Mouse (Mus musculus) limb, embryonic 14.5 days (tissue): ENCODE data around the gene Nploc4. TPM values are rescaled to one million over a fixed set of nuclear protein-coding genes. Genes with fewer than 3 reads are reported as not detected.

ENCODE experiments used
- ATAC-seq: fragments of 200-750 bp; cut with Nextera tagmentation; 2 replicates; pipeline ENCODE4 v1.8.0; 2017; ENCODE audit warnings: low read depth, moderate number of reproducible peaks, moderate TSS enrichment; ENCODE audit not compliant: low FRiP score
- DNase-seq: peaks from one replicate; pipeline ENCODE4 v3.0.0-alpha.2; 2015; ENCODE audit warnings: low spot score
- H3K27ac ChIP-seq: fragments of 300-500 bp; sonication (generic); replicated peaks from 2 replicates; pipeline ENCODE4 v1.5.1; 2014; ENCODE audit warnings: low read depth, mild to moderate bottlenecking, low read length, moderate library complexity, mixed read lengths
- H3K27me3 ChIP-seq: fragments of 300-500 bp; sonication (generic); 2 replicates; pipeline ENCODE4 v1.6.1; 2014; ENCODE audit warnings: low read length, mixed read lengths; ENCODE audit not compliant: control insufficient read depth, insufficient read depth
- H3K36me3 ChIP-seq: fragments of 300-500 bp; sonication (generic); 2 replicates; pipeline ENCODE4 v1.6.1; 2014; ENCODE audit warnings: mild to moderate bottlenecking, low read length, moderate library complexity, mixed read lengths; ENCODE audit not compliant: control insufficient read depth, insufficient read depth
- H3K4me1 ChIP-seq: fragments of 300-500 bp; sonication (generic); 2 replicates; pipeline ENCODE4 v1.6.1; 2014; ENCODE audit warnings: antibody characterized with exemption, low read length, mixed read lengths; ENCODE audit not compliant: control insufficient read depth, insufficient read depth
- H3K4me2 ChIP-seq: fragments of 300-500 bp; sonication (generic); replicated peaks from 2 replicates; pipeline ENCODE4 v1.6.1; 2014; ENCODE audit warnings: low read depth, mild to moderate bottlenecking, low read length, moderate library complexity; ENCODE audit not compliant: severe bottlenecking
- H3K4me3 ChIP-seq: fragments of 300-500 bp; sonication (generic); replicated peaks from 2 replicates; pipeline ENCODE4 v1.5.1; 2014; ENCODE audit warnings: low read length
- H3K9ac ChIP-seq: fragments of 300-500 bp; sonication (generic); 2 replicates; pipeline ENCODE4 v1.6.1; 2014; ENCODE audit warnings: mild to moderate bottlenecking, low read depth, low read length, moderate library complexity; ENCODE audit not compliant: severe bottlenecking
- H3K9me3 ChIP-seq: fragments of 300-500 bp; sonication (generic); 2 replicates; pipeline ENCODE4 v1.6.1; 2016; ENCODE audit warnings: low read length; ENCODE audit not compliant: control insufficient read depth
- POLR2A ChIP-seq: fragments of 200-500 bp; IDR thresholded peaks from 2 replicates; pipeline ENCODE4 v1.8.0; 2012; ENCODE audit warnings: inconsistent platforms, mild to moderate bottlenecking, moderate library complexity, borderline replicate concordance; ENCODE audit not compliant: insufficient read depth, insufficient read length; ENCODE audit errors: extremely low read depth
- WGBS: fragments of 180-500 bp; shearing (Covaris S2); extraction: QIAGEN DNeasy Blood & Tissue Kit; methylation state at CpG from one replicate; pipeline ENCODE4 v1.1.7; 2014; 5-methylcytosine and 5-hydroxymethylcytosine counted together
- polyA plus RNA-seq, 2 experiments: library from polyadenylated mRNA; depleted of rRNA in 1 of 2; stranded (reverse) in 1 of 2; unstranded in 1 of 2; fragments of >200 nt; fragmentation: Nextera tagmentation in 1 of 2; extraction: Ambion mirVana in 1 of 2; gene quantifications; 2 replicates each; pipeline versions ENCODE4 v1.2.1 to v1.2.3; 2012 to 2014

Gene Nploc4
- polyA plus RNA-seq (2012; rRNA removed): 51.5 and 59.2 TPM in 2 replicates
- 38.8 and 41.8 TPM in 2 replicates for polyA plus RNA-seq (2014; fragmentation: Nextera tagmentation; extraction: Ambion mirVana)

DNA sequence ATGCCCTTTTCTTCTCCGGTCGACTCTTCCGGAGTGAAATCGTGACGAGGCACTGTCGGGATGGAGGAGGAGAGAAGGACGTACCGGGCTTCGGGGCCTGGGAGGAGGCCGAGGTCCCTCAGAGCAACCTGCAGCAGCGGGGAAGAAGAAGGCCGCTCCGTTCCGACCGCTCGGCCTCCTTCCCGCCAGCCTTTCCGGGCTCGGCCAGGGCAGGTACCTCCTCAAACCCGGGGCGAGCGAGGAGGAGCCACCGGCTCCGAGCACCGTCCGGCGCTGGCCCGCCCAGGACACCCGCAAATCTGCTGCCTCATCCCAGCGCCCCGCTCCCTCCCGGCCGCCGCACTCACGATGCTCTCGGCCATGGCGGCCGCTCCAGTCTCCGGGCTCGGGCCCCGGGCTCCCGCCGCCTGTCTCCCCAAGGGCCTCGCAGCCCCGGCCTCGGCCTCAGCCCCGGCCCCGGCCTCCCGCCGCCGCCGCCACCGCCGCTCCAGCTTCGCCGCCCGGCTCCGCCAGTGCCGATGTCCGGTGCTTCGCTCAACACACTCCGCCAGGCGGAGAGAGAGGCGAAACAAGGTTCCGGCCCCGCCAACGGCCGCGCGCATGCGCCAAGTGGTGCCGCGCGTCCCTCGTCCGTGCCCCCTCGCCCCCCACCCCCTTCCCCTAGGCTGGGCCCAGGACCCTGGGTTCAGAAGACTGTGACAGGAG is at the start of gene Nploc4:
Gene Nploc4 (minus strand): TSS at position 557 of the 705 bp plus-strand sequence.
- peak within 1 kb of the TSS; percentile 100 for H3K4me3 ChIP-seq
- WGBS: under 1% methylated on average over 21 of the region's 77 CpGs
- DNase-seq: peak; percentile 87
- ATAC-seq: peak; percentile 91
- H3K27ac ChIP-seq: peak within 1 kb of the TSS; percentile 77
- 0 out of 2 replicates have a peak, but pooled peaks have one; percentile 39 for TF ChIP-seq POLR2A
- peak within 1 kb of the TSS; percentile 80 for H3K4me2 ChIP-seq
- H3K9me3 ChIP-seq: no peaks in the 10 kb centered on the region
- peaks cover 16% of the 10 kb centered on the region for H3K36me3 ChIP-seq
- no peaks in the 10 kb centered on the region for H3K27me3 ChIP-seq
- peaks cover 11% of the 10 kb centered on the region; the same call in 1 of the 2 replicates for H3K4me1 ChIP-seq
- peak within 1 kb of the TSS; percentile 94 for H3K9ac ChIP-seq

DNA sequence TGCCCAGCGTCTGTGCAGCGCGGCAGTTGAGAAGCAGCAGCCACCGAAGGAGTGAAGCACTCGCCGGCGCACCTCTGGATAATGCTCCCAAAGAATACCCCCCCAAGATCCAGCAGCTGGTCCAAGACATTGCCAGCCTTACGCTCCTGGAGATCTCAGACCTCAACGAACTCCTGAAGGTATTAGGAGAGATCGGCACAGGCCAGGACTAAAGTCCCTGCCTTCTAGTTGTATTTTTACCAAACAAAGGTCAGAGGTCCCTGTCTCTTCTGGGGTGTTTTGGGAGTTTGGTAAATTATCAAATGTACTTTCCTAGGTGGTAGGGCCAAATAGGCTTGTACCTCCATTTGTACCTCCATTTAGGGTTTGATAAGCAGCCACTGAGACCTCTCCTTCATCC is 47.7 kb upstream of the Nploc4 start:
- peak overlapping the region; percentile 84 for H3K4me2 ChIP-seq
- WGBS: 10% methylated on average over 10 of the region's 10 CpGs
- TF ChIP-seq POLR2A: no peak
- H3K9me3 ChIP-seq: no peaks in the 10 kb centered on the region
- H3K4me1 ChIP-seq: peaks cover 10% of the 10 kb centered on the region
- H3K36me3 ChIP-seq: peaks cover 75% of the 10 kb centered on the region
- no peak overlapping the region for H3K27ac ChIP-seq
- peak overlapping the region; percentile 90 for H3K4me3 ChIP-seq
- no peak for DNase-seq
- H3K27me3 ChIP-seq: no peaks in the 10 kb centered on the region
- ATAC-seq: no peak
- H3K9ac ChIP-seq: peak overlapping the region; percentile 84

DNA sequence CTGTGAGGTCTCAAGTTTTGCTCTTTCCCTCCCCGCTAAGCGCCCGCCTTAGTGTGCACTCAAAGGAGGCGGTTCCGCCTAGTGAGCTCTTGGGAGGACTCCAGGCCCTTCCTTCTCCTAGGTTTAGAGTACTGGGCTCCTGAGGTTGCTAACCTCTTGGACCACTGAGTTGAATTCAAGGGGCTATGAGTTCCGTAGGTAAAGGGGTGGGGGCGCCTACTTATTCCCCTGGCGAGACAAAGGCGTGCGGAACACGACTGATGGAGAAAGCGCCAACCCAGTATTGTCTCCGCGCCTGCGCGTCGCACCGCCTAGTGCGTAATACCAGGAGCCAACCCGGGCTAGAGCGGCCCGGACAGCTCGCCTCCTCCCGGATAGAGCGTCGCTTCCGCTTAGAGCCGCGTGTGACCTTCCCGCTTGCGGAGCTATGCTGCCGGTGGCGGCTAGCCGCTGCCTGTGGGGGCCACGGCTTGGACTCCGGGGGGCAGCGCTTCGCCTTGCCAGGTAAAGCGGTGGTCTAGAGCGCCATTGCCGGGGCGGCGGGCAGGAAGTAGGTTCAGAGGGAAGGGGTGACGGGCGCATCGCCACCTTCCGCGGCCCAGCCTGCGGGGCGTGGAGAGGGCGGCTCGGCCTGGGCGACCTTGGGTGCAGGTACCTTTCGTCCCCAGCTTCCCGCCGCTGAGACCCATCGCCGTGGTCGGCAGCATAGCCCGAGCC is 46.9 kb upstream of the Nploc4 start, which contains the start of gene Mrpl12:
Gene Mrpl12 (plus strand): TSS at position 349 of the 717 bp plus-strand sequence.
- H3K4me1 ChIP-seq: peaks cover 8% of the 10 kb centered on the region
- peak within 1 kb of the TSS; percentile 90 for H3K4me3 ChIP-seq
- TF ChIP-seq POLR2A: peak; percentile 62; the same call in 1 of the 2 replicates
- peak; percentile 94 for ATAC-seq
- no peaks in the 10 kb centered on the region for H3K9me3 ChIP-seq
- peak within 1 kb of the TSS; percentile 84 for H3K4me2 ChIP-seq
- peak; percentile 97 for DNase-seq
- H3K36me3 ChIP-seq: peaks cover 74% of the 10 kb centered on the region
- H3K27ac ChIP-seq: peak within 1 kb of the TSS; percentile 83
- H3K27me3 ChIP-seq: no peaks in the 10 kb centered on the region
- peak within 1 kb of the TSS; percentile 84 for H3K9ac ChIP-seq
- WGBS: under 1% methylated on average over 58 of the region's 60 CpGs

DNA sequence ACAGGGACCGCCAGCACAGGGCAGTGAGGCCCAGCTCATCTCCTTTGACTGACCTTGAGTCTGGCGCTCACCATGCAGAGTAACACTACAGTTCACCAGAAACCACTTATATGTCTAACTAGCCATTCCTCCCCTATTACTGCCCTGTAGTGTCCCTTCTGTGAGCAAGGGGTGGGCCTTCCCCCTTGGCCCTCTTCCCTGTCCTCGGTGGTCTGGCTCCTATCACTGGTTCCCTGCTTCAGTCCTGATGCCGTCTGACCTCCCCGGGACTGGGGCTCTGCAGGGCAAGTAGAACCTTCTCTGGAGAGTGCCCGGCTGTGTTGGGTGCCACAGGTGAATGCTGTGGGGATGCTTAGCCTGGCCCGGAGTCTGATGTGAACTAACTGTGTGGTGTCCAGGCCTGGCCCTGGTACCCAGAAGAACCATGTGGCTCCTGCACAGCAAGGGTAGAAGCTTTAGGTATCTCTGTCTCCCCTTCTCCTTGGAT is 46.0 kb upstream of the Nploc4 start:
- H3K9ac ChIP-seq: peak overlapping the region; percentile 84; the same call in 1 of the 2 replicates
- ATAC-seq (no peak), DNase-seq (no peak)
- H3K4me2 ChIP-seq: peak overlapping the region; percentile 84; the same call in 1 of the 2 replicates
- H3K36me3 ChIP-seq: peaks cover 77% of the 10 kb centered on the region
- H3K27ac ChIP-seq: peak overlapping the region; percentile 83; the same call in 1 of the 2 replicates
- peaks cover 7% of the 10 kb centered on the region for H3K4me1 ChIP-seq
- no peak for TF ChIP-seq POLR2A
- H3K27me3 ChIP-seq: no peaks in the 10 kb centered on the region
- H3K9me3 ChIP-seq: no peaks in the 10 kb centered on the region
- peak overlapping the region; percentile 90; the same call in 1 of the 2 replicates for H3K4me3 ChIP-seq
- 91% methylated on average over 7 of the region's 7 CpGs for WGBS

DNA sequence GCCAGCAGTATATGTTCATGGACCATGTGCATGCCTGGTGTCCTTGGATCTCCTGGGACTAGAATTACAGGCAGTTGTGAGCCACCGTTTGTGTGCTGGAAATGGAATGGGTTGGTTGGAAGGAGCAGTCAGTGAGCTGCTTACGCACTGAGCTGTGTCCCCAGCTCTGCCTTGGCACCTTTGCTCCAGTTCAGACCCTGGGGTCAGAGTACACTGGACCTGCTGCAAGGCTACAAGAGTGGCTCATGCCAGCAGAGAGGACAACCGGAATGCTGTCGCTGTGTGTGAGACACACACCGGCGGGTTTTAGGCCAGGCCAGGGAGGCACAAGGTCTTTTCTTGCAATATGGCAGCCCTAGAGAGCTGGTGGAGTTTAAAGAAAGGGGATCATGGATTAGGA is 34.5 kb upstream of the Nploc4 start:
- H3K27ac ChIP-seq: no peak overlapping the region
- no peak for ATAC-seq
- WGBS: 95% methylated on average over 6 of the region's 6 CpGs
- no peak overlapping the region for H3K4me3 ChIP-seq
- H3K4me1 ChIP-seq: peaks cover 8% of the 10 kb centered on the region
- no peak for DNase-seq
- H3K27me3 ChIP-seq: no peaks in the 10 kb centered on the region
- no peak for TF ChIP-seq POLR2A
- H3K9ac ChIP-seq: no peak overlapping the region
- H3K36me3 ChIP-seq: peaks cover 76% of the 10 kb centered on the region
- H3K4me2 ChIP-seq: no peak overlapping the region
- no peaks in the 10 kb centered on the region for H3K9me3 ChIP-seq
